Mouse (Mus musculus) G1E-ER4 (cell line): ENCODE results near the gene Stip1. TPM values are rescaled to one million over a fixed set of nuclear protein-coding genes. Genes with fewer than 3 reads are reported as not detected.

Source experiments
- GATA1 ChIP-seq: IDR thresholded peaks from one replicate; pipeline ENCODE4 v1.8.0; 2012; ENCODE audit warnings: low read length, inconsistent platforms
- polyA plus RNA-seq: library from polyadenylated mRNA; stranded (reverse); fragments of >175 nt; gene quantifications from 2 replicates; pipeline ENCODE4 v1.2.3, GENCODE M21; 2012

The Stip1 gene
- polyA plus RNA-seq, 1 experiment, result 144 TPM

DNA sequence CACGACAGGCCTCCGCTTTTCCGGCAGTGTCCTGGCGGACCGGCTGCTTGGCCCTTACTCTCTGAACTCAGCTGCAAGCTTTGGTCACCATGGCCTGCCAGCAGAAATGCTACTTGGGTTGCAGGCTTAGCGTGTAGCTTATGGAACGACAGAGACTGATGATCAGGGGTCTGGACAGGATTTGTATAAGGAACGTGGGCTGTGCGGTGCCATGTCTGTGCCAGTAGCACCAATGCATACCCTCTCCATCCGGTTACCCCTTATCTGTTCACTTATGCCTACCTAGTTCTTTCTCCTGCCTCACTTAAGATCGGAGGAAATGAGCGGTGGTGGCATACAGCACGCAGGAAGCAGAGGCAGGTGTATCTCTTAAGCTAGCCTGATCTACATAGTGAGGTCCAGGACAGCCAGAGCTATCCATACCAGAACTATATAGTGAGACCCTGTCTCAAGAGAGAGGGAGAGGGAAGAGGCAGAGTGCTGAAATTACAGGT is 917 bp upstream of the Stip1 start:
- TF ChIP-seq GATA1, result no peak

DNA sequence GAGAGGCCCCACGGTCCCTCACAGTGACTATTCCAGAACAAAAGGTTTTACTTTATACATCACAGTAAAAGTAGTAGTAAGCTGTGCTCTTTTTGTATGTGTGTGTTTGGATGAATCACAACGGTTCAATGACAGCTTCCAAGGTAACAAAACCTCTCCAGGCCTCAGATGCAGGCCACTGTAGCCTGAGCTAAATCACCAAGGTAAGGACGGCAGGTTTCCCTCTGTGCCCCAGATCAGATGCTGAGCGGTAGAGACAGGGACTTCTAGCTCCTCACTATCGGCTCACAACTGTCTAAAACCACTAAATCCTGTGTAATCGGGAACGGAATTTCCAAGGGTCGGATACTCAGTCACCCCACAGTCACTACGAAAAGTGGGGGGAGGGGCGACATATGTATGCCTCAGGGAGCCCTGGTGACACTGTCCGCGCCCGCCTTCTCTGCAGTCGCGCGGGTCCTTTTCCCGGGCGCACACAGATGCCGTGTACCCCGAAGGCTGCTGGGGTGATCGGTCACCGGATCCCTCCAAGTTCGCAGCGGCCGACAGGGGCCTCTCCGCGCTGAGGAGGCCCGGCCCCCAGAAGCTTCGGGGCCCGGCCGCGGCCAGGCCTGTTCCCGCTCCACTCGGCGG is 563 bp downstream of the Stip1 start:
- TF ChIP-seq GATA1, result no peak

DNA sequence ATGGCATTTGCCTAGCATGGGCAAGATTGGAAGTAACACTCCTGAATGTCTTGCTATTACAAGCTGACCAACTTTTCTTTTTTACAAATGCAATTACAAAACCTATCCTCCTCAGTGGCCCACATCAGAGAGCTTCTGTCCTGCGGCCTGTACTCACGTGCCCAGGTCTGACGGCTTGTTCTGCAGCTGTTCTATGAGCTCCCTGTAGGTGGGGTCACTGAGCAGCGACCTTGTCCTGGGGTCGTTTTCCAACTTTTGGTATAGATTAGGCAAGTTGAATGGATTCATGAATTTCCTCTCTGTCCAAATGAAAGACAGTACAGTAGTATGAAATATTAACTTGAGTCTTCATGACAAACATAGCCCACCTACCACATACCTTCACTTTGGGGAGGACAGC is 5.8 kb downstream of the Stip1 start:
- no peak for TF ChIP-seq GATA1

DNA sequence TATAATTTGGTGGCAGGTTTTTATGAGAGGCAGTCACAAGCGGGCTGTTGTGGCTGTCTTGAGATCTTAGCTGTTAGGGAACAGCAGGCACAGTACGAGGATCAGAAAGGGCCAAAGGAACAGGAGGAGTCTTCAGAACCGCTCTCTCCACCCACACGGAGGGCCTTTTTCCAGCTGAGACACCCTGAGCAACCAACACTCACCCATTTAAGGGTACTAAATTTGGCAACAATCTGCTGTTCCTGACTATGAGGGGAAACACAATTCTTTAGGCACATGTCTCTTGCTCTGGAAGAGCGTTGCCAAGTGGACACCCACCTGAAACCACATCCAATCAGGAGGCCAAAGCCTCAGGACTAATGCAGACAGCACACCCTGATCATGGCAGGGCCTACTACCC is 10.2 kb downstream of the Stip1 start:
- TF ChIP-seq GATA1, result no peak

DNA sequence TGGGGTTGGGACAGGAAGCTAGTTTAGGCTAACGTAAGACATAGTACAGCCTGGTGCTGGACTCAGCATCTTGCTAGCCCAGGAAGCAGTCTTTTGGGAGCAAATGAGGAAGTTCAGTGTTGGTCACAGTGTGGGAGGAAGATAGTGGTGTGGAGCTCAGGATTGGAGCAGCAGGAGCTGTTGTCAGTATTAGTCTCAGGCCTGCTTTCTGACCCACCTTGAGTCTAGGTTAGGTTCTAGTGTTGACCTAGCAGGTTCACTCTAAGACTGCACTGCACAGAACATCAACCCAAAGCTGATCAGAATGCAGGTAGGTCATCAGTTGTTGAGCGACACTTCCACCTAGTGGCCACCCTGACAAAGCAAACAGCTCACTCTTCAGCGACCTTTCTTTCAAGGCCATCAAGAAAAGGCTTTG is 19.5 kb downstream of the Stip1 start:
- TF ChIP-seq GATA1, result no peak

DNA sequence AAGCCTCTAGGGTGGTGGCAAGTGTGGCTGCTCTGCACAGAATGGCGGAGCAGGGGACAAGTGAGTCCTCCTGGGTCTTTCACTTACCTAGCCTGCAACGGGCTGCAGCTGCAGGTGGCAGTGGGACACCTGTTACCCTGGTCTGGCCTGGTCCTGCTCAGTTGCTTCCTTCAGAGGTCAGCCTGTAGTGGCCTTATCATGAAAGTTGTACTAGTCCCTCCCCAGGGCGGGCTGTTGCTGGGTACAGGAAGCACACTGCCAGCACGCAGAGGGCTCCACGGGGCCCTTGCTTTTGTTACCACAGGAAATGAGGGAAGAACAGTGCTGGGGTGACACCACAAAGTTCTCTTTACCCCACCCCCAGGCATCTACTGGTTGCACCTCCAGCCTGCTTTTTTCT is 20.6 kb downstream of the Stip1 start, which contains the start of gene Fermt3:
Fermt3 (minus strand) TSS at position 279 of the 400 bp plus-strand sequence.
- no peak for TF ChIP-seq GATA1

DNA sequence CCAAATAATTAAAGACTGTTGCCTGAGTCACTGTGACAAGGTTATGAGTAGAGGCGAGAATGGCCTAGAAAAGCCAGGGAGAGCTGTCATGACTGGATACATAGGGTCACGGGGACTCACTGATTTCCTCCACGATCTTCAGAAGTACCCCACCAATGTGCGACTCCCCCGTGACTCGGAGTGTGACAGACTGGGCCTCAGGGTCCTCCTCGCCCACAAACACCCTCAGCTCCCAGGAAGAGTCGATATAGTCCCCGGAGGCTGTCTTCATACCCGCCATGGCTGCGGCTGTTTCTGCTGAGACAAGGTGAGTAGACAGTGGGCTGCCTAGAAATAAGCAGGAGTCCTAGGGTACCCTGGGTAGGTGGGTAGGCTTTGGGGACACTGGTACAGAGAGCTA is 21.2 kb downstream of the Stip1 start:
- no peak for TF ChIP-seq GATA1

DNA sequence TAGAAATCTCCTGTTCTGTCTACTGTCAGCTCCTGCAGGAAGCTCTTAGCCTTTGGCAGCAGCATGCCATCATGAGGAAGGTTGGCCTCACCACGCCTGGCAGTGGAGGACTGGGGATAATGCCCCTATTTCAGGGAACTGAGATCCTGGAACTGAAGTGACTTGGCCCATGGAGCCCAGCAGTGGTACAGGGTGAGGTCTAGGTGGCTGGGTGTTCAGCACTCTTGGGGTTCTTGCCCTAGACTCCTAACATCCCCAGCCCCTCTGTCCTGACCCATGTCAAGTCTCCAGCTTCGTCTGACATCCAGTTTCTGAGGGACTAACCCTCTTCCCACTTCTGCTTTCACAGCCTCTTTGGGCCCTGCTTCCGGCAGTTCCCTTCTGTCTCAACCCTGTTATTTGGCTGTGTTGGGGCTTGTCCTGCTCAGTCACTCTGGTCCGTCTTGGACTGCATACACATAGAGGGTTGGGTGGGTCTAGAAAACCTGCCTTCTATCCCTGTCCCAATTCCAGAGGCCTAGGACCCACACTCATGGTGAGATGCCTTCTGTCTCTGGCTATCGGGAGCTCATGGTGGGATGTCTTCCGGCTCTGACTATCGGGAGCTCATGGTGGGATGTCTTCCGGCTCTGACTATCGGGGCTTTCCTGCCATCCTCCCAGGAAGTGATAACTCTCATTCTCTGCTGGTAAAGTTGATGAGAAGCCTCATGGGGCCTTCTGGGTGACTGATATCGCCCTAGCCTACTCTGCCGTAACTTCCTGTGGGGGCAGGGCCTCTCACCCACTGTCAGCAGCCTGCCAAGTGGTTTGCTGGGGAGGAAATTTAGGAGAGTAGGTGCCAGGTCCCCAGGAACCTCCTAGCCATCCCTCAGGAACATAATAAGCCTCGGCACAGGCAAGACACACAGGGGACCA is 22.0 kb downstream of the Stip1 start:
- TF ChIP-seq GATA1, result peak; percentile 94

DNA sequence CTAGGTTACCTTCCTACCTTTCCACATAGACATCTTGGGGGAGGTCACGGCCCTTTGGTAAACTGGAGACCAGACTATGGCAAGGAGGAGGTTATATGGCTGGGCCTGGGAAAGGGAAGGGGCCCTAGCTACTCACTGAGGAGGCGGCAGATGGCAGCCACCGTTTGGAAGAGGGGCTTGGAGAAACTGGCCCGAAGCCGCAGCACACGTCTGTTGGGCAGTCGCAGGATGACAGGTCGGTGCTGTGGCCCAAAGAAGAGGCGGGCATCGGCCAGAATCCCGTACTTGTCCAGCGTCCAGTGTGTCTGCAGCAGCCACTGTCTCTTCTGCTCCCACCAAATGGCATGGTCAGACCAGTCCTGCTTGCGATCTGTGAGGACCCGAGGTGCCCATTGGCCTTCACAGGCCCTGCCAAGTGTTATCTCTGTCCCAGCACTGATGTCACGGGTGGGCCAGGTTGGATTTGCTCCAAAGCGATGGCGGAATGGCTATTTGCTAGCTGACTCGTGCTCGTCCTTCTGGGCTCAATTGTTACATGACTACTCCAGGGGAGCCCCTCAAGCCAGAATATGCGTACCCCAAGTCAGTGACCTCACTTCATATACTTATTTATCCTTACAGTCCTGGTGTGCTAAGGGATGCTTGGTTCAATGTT is 25.2 kb downstream of the Stip1 start:
- no peak for TF ChIP-seq GATA1

DNA sequence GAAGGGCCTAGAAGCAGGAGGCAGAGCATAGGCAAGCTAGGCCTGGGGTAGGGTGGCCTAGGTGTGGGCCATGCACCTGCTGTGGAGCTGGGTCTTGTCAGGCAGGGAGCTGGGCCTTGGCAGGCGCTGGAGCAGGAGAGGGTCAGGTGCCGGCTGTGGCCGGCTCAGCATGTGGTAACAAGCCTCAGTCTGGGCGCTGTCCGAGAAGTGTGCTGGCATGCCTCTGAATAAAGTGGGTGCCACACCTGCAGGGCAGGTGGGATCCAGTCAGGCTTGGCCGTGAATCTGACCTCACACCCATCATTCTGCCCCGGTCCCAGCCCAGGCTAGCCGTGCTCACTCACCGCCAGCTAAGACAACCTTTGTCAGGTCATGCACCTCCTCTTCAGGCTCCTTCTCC is 25.8 kb downstream of the Stip1 start:
- TF ChIP-seq GATA1, result no peak

DNA sequence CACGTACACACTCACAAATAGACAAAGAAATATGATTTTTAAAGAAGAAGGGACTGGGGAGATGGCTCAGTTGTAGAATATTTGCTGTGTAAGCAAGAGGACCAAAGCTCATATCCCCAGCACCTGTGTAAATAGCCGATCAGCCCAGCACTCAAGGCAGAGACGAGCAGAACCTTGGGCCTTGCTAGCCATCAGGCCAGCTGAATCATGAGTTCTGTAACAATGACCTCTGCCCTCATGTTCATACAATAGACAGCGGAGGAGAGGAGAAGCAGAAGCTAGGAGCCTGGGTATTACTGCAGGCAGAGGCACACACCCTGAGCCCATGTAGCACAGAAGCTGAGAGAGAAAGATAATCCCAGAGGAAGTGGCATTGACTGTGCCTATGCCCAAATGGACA is 27.3 kb downstream of the Stip1 start:
- TF ChIP-seq GATA1, result no peak

DNA sequence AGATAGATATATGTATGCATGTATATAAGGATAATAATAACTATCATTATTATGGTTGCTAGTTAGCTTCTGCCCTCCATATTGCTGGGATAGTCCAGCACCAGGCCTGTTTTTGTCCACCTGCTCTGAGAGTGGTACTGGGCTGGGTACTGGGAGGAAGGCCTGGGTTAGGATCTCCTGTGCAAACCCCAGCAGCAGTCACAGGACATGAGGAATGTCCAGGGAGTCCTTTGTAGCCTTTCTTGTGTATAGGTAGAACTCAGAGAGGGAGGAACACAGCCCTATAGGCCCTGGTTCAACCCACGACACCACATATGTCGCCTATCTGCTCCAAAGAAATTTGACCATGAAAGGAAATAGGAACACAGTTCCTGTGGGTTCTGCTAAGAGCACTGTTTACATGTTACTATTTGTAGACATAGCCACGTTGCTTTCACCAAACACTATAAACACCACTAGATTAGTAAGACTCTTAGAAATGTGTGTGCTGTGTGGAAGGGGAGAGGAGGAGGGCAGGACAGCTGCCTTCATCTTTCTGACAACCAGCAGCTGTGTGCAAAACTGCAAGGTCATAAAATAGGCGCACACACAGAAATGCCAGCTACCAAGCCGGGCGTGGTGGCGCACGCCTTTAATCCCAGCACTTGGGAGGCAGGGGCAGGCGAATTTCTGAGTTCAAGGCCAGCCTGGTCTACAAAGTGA is 32.7 kb downstream of the Stip1 start:
- no peak for TF ChIP-seq GATA1

DNA sequence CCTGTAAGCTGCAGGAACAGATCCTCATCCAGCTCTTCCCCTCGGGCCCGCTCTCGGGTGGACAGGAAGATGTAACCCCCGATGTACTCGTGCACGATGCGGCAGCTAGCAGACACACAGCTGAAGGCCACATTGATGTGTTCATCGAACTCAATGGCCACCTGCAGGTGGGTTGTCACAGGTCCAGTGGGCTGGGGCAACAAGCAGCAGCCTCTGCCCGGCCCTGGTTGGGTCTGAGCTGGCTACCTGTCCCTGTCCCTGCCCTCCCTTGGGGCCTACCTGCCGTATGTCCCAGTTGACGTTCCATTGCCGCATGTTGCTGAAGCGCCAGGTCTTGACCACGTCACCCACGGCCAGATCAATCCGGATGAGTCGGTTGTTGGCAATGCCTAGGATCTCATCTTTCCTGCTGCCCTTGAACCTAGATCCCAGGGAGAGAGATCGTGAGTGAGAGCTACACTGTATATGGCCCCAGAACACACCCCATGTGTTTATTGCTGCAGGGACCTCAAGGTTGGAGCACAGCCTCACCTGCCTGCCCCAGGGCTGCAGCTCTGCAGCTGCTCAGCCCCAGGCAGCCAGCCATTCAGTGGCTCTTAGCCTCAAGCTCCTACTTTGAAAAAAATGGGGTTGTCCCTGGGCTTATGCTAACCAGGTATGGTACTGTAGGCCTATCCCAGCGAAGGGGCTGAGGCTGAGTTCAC is 40.3 kb downstream of the Stip1 start:
- no peak for TF ChIP-seq GATA1

DNA sequence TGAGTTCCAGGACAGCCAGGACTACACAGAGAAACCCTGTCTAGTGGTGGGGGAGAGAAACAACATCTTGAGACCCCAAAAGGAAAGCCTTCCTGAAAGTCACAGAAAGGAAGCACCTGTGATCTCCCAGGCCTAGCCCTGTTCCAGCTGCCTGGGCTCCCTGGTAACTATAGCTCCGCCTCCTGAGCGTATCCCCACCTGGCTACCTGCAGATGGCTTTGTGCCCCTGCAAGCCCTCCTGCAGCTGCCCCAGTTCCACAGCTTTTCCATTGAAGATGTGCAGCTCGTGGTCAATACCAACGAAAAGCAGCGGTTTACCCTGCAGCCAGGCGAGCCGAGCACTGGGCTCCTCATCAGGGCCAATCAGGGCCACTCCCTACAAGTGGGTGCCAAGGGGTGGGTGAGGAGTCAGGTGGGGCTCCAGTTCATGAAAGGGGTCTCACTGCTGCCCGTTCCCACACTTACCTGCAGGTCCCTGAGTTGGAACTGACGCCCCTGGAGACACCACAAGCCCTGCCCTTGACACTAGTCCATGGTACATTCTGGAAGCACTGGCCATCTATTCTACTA is 42.0 kb downstream of the Stip1 start:
- TF ChIP-seq GATA1, result no peak

DNA sequence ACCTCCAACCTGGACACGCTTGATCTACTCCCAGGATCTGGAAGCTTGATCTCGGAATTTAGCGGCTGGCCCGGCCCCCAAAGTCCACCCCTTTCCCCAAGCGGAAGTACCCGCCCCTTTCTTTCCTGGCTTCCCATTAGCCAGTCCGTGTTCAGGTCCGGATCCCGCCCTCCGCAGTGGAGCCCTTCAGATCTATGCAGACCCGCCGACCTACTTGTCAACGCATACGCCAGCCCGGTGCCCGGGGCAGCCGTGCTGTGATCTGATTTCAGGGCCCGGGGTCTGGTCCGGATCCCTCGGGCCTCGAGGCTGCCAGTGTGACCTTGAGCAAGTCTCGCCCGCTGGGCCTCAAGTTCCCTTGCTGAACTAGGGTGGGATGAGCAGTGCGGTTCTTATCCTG is 43.8 kb downstream of the Stip1 start, which contains the start of the genes Nudt22 and Trpt1:
Nudt22 (minus strand) TSS at position 112 of the 400 bp plus-strand sequence.
Trpt1 (plus strand) TSS at position 126 of the 400 bp plus-strand sequence.
- no peak for TF ChIP-seq GATA1
